In genomic region chr1:59436321-59436720, GRCm38 (mm10) we compare ENCODE assay signal across 23 mouse cellular contexts. TPM values are rescaled to one million over a fixed set of nuclear protein-coding genes. Genes with fewer than 3 reads are reported as not detected.
DNase-seq lines count a peak whose midpoint lies in the region; ATAC-seq and TF ChIP-seq lines count a peak whose summit lies in the region.
"Had no signal": no experiment of that assay in that cellular context is flagged by ENCODE, and none has a peak within 500 bp of the region (broad histone marks: within the 10 kb centered on the region; RNA-seq: fewer than 3 reads in every experiment).

No protein-coding gene starts in this region.

- H3K4me3 ChIP-seq in kidney, adult 2 months (ENCODE audit: insufficient read depth, low read depth, low read length), result no peak overlapping the region
- H3K4me3 ChIP-seq in kidney, embryonic 14.5 days (ENCODE audit: low read length), result no peak overlapping the region
- no peak overlapping the region for H3K4me3 ChIP-seq in embryonic facial prominence, embryonic 10.5 days
- H3K4me3 ChIP-seq: heart, embryonic 13.5 days; hindbrain, embryonic 12.5 days; left cerebral cortex, adult 2 months; limb, embryonic 15.5 days; midbrain, embryonic 12.5 days had no signal

- no peak for TF ChIP-seq POLR2A in kidney, adult 2 months (IDR thresholded peaks at IDR 0.05; ENCODE audit: low read depth, low read length)

- H3K9ac ChIP-seq in kidney, embryonic 14.5 days (ENCODE audit: low read depth, low read length), result no peak overlapping the region
- H3K9ac ChIP-seq: heart, embryonic 13.5 days; hindbrain, embryonic 12.5 days; limb, embryonic 15.5 days; midbrain, embryonic 12.5 days had no signal

- H3K36me3 ChIP-seq in kidney, adult 2 months (ENCODE audit: control insufficient read depth, insufficient read depth, low read length), result no peaks in the 10 kb centered on the region
- H3K36me3 ChIP-seq in kidney, embryonic 14.5 days (ENCODE audit: control insufficient read depth, insufficient read depth, low read length), result no peaks in the 10 kb centered on the region
- H3K36me3 ChIP-seq in embryonic facial prominence, embryonic 10.5 days (replicated peaks), result no peaks in the 10 kb centered on the region
- H3K36me3 ChIP-seq: heart, embryonic 13.5 days; hindbrain, embryonic 12.5 days; limb, embryonic 15.5 days; midbrain, embryonic 12.5 days had no signal

- H3K27ac ChIP-seq in kidney, adult 2 months (ENCODE audit: insufficient read depth, low read depth, low read length), result peak overlapping the region; percentile 68; the same call in 1 of the 2 replicates
- H3K27ac ChIP-seq in kidney, embryonic 14.5 days (ENCODE audit: low read depth, low read length), result no peak overlapping the region
- peak overlapping the region; percentile 65 for H3K27ac ChIP-seq in embryonic facial prominence, embryonic 10.5 days (replicated peaks)
- H3K27ac ChIP-seq: heart, embryonic 13.5 days; hindbrain, embryonic 12.5 days; left cerebral cortex, adult 2 months; limb, embryonic 15.5 days; midbrain, embryonic 12.5 days; stomach, postnatal 0 days had no signal

- no peaks in the 10 kb centered on the region for H3K27me3 ChIP-seq in kidney, adult 2 months (replicated peaks; ENCODE audit: control insufficient read depth, insufficient read depth, low read length)
- H3K27me3 ChIP-seq in kidney, embryonic 14.5 days (ENCODE audit: control insufficient read depth, insufficient read depth, low read length), result no peaks in the 10 kb centered on the region
- H3K27me3 ChIP-seq in embryonic facial prominence, embryonic 10.5 days (replicated peaks; ENCODE audit: low read depth, poor library complexity, severe bottlenecking), result peaks cover 6% of the 10 kb centered on the region; the same call in 1 of the 2 replicates
- H3K27me3 ChIP-seq: hindbrain, embryonic 12.5 days; limb, embryonic 15.5 days; midbrain, embryonic 12.5 days had no signal

- no peaks in the 10 kb centered on the region for H3K9me3 ChIP-seq in kidney, embryonic 14.5 days (ENCODE audit: control insufficient read depth, low read length)
- H3K9me3 ChIP-seq in embryonic facial prominence, embryonic 10.5 days, result no peaks in the 10 kb centered on the region
- H3K9me3 ChIP-seq: heart, embryonic 13.5 days; hindbrain, embryonic 12.5 days; limb, embryonic 15.5 days; midbrain, embryonic 12.5 days had no signal

- no peak for ATAC-seq in kidney, embryonic 14.5 days (ENCODE audit: low FRiP score, low TSS enrichment)
- ATAC-seq: forebrain, embryonic 16.5 days had no signal

- peaks cover 21% of the 10 kb centered on the region for H3K4me1 ChIP-seq in kidney, adult 2 months (ENCODE audit: control insufficient read depth, insufficient read depth, low read length)
- H3K4me1 ChIP-seq in kidney, embryonic 14.5 days (ENCODE audit: control insufficient read depth, insufficient read depth, low read length), result peaks cover 8% of the 10 kb centered on the region; the same call in 1 of the 2 replicates
- H3K4me1 ChIP-seq in embryonic facial prominence, embryonic 10.5 days, result peaks cover 52% of the 10 kb centered on the region

- WGBS in kidney, adult 2 months, result 43% methylated on average over 3 of the region's 3 CpGs
- 75% methylated on average over 3 of the region's 3 CpGs for WGBS in kidney, embryonic 14.5 days
- WGBS in embryonic facial prominence, embryonic 10.5 days, result 88% methylated on average over 3 of the region's 3 CpGs

- TF ChIP-seq CTCF in kidney, adult 2 months (conservative IDR thresholded peaks at IDR 0.05; ENCODE audit: insufficient read depth, insufficient read length, low read depth, low read length), result no peak

- H3K4me2 ChIP-seq in kidney, embryonic 14.5 days (replicated peaks; ENCODE audit: low read depth, low read length), result no peak overlapping the region
- H3K4me2 ChIP-seq: heart, embryonic 13.5 days; hindbrain, embryonic 12.5 days; limb, embryonic 15.5 days; midbrain, embryonic 12.5 days had no signal

- peak; percentile 26 for DNase-seq in adrenal gland, postnatal 14 days
- no peak for DNase-seq in adrenal gland, postnatal 4 days (ENCODE audit: low spot score in 2 of 2)
- DNase-seq in kidney, adult 2 months, result peak; percentile 93
- no peak for DNase-seq in embryonic facial prominence, embryonic 10.5 days (ENCODE audit: low spot score)
- peak; percentile 79 to 89 for DNase-seq in kidney, postnatal 36 days
- DNase-seq in ovary, postnatal 36 days (ENCODE audit: low spot score), result no peak
- DNase-seq: cerebellum, adult 2 months; cerebellum, postnatal 36 days; gastrocnemius, postnatal 14 days; heart, adult 18-20 months; heart, postnatal 14 days; lung, adult 18-20 months; lung, postnatal 10 days; thymus, adult 2 months; thymus, postnatal 4 days had no signal

RNA-seq across cellular contexts. Expression of gene Fzd7, which starts 45.9 kb away (rescaled TPM):
- 13.7 and 13.9 TPM in 2 replicates for total RNA-seq in adrenal gland, postnatal 14 days (2021)
- 10 to 100 TPM; 23.6 to 28.7 TPM for total RNA-seq in adrenal gland, postnatal 4 days (2021)
- 8.6 and 12.6 TPM in 2 replicates for polyA plus RNA-seq in kidney, adult 2 months (2012; rRNA removed)
- 20.1 and 29.2 TPM in 2 replicates for polyA plus RNA-seq in kidney, embryonic 14.5 days (2014; fragmentation: Nextera tagmentation; extraction: Ambion mirVana)
- 12.7 and 14.4 TPM in 2 replicates for polyA plus RNA-seq in embryonic facial prominence, embryonic 10.5 days (2016; fragmentation: Nextera tagmentation; extraction: Ambion mirVana)

Comparison
In these comparisons a context has a peak if more than half of its experiments do, and no peak if none do; other contexts are left out.
1. DNase-seq: peak in adrenal gland, postnatal 14 days (single experiment), kidney, adult 2 months (single experiment) and kidney, postnatal 36 days (2 of 2); none in adrenal gland, postnatal 4 days (0 of 2), embryonic facial prominence, embryonic 10.5 days (single experiment) and ovary, postnatal 36 days (single experiment).